Mouse (Mus musculus) bone marrow, adult 2 months (tissue): Measurements from ENCODE around the gene Hoga1.

Experiments
- CTCF ChIP-seq: fragments of 200-500 bp; IDR thresholded peaks from 2 replicates; pipeline ENCODE4 v1.5.1; 2011; ENCODE audit warnings: low read length, control low read depth; ENCODE audit not compliant: control insufficient read depth, insufficient read depth
- POLR2A ChIP-seq: fragments of 200-500 bp; IDR thresholded peaks from 2 replicates; pipeline ENCODE4 v1.6.1; 2011; ENCODE audit warnings: low read depth, mild to moderate bottlenecking, control low read depth, low read length, borderline replicate concordance; ENCODE audit not compliant: control insufficient read depth

DNA sequence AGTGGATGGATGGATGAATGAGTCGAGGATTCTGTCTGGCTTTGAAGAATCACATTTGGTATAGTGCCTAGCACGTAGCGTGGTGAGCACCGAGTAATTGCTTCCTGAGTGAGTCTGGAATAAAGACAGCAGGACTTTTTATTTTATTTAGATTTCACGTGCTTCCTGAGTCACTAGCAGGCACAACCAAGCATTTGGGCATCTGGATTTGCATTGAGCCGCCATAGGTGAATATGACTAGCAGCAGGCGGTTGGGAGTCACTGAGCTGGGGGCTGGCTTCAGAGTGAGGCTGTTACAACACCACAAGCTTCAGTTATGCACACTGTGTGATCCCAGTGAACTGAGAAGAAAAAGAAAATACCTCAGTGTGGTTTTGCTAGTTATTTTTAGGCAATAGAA, 36.3 kb upstream of the Hoga1 start:
- TF ChIP-seq POLR2A (no peak), CTCF (no peak)
